Mouse (Mus musculus): ENCODE data around the gene Lin7a.

Lin7a gene

GRCm38 (mm10) chr10:107319648-107320047, 48.2 kb downstream of the Lin7a start:
- peak; percentile 3 for DNase-seq (ENCODE audit: low read depth, low spot score)

GRCm38 (mm10) chr10:107323865-107324264, 52.4 kb downstream of the Lin7a start:
- DNase-seq (ENCODE audit: low read depth, low spot score), result no peak

GRCm38 (mm10) chr10:107325558-107325957, 54.1 kb downstream of the Lin7a start:
- DNase-seq (ENCODE audit: low read depth, low spot score), result no peak

GRCm38 (mm10) chr10:107339524-107339923, 68.0 kb downstream of the Lin7a start:
- no peak for DNase-seq (ENCODE audit: low read depth, low spot score)

GRCm38 (mm10) chr10:107341151-107341550, 69.7 kb downstream of the Lin7a start:
- peak; percentile 13 for DNase-seq (ENCODE audit: low read depth, low spot score)

- no peak for DNase-seq (ENCODE audit: low read depth, low spot score)
Observed at GRCm38 (mm10) chr10:107344200-107344599, 72.7 kb downstream of the Lin7a start.

- no peak for DNase-seq (ENCODE audit: low read depth, low spot score)
Observed at GRCm38 (mm10) chr10:107347842-107348241, 76.4 kb downstream of the Lin7a start.

GRCm38 (mm10) chr10:107351696-107352485, 80.4 kb downstream of the Lin7a start:
- DNase-seq (ENCODE audit: low read depth, low spot score), result no peak

GRCm38 (mm10) chr10:107353483-107353882, 82.0 kb downstream of the Lin7a start:
- DNase-seq (ENCODE audit: low read depth, low spot score), result no peak

- DNase-seq (ENCODE audit: low read depth, low spot score), result no peak
Observed at GRCm38 (mm10) chr10:107358443-107359040, 87.1 kb downstream of the Lin7a start.

GRCm38 (mm10) chr10:107359296-107359695, 87.8 kb downstream of the Lin7a start:
- no peak for DNase-seq (ENCODE audit: low read depth, low spot score)

- no peak for DNase-seq (ENCODE audit: low read depth, low spot score)
Observed at GRCm38 (mm10) chr10:107361546-107361945, 90.1 kb downstream of the Lin7a start.

GRCm38 (mm10) chr10:107362026-107362425, 90.5 kb downstream of the Lin7a start:
- DNase-seq (ENCODE audit: low read depth, low spot score), result no peak

GRCm38 (mm10) chr10:107363049-107363816, 91.7 kb downstream of the Lin7a start:
- no peak for DNase-seq (ENCODE audit: low read depth, low spot score)

GRCm38 (mm10) chr10:107377218-107377617, 105.7 kb downstream of the Lin7a start:
- DNase-seq (ENCODE audit: low read depth, low spot score), result no peak

GRCm38 (mm10) chr10:107381143-107381746, 109.8 kb downstream of the Lin7a start:
- DNase-seq (ENCODE audit: low read depth, low spot score), result no peak

GRCm38 (mm10) chr10:107383825-107384224, 112.3 kb downstream of the Lin7a start:
- no peak for DNase-seq (ENCODE audit: low read depth, low spot score)

- peak; percentile 34 for DNase-seq (ENCODE audit: low read depth, low spot score)
Observed at GRCm38 (mm10) chr10:107389505-107389904, 118.0 kb downstream of the Lin7a start.

- no peak for DNase-seq (ENCODE audit: low read depth, low spot score)
Observed at GRCm38 (mm10) chr10:107405347-107405746, 133.9 kb downstream of the Lin7a start.

- DNase-seq (ENCODE audit: low read depth, low spot score), result no peak
Observed at GRCm38 (mm10) chr10:107418306-107418705, 146.8 kb downstream of the Lin7a start.

- DNase-seq (ENCODE audit: low read depth, low spot score), result no peak
Observed at GRCm38 (mm10) chr10:107436967-107437366, 165.5 kb downstream of the Lin7a start.

- DNase-seq (ENCODE audit: low read depth, low spot score), result peak; percentile 17
Observed at GRCm38 (mm10) chr10:107442781-107443180, 171.3 kb downstream of the Lin7a start.
